Mouse (Mus musculus) midbrain, embryonic 12.5 days (tissue): ENCODE results near the gene Rnasek. TPM values are rescaled to one million over a fixed set of nuclear protein-coding genes. Genes with fewer than 3 reads are reported as not detected.

ENCODE experiments used
- ATAC-seq: fragments of 200-750 bp; cut with Nextera tagmentation; 2 replicates; pipeline ENCODE4 v1.8.0; 2017; ENCODE audit warnings: low read depth, moderate TSS enrichment, moderate library complexity; ENCODE audit not compliant: low FRiP score
- H3K27ac ChIP-seq: fragments of 300-500 bp; sonication (generic); replicated peaks from 2 replicates; pipeline ENCODE4 v1.5.1; 2016; ENCODE audit warnings: mild to moderate bottlenecking
- H3K27me3 ChIP-seq: fragments of 300-500 bp; sonication (generic); 2 replicates; pipeline ENCODE4 v1.6.1; 2016; ENCODE audit warnings: mild to moderate bottlenecking
- H3K36me3 ChIP-seq: fragments of 300-500 bp; sonication (generic); 2 replicates; pipeline ENCODE4 v1.6.1; 2016
- H3K4me1 ChIP-seq: fragments of 300-500 bp; sonication (generic); 2 replicates; pipeline ENCODE4 v1.6.1; 2016
- H3K4me2 ChIP-seq: fragments of 300-500 bp; sonication (generic); replicated peaks from 2 replicates; pipeline ENCODE4 v1.6.1; 2016; ENCODE audit warnings: mild to moderate bottlenecking, moderate library complexity
- H3K4me3 ChIP-seq: fragments of 300-500 bp; sonication (generic); 2 replicates; pipeline ENCODE4 v1.5.1; 2016; ENCODE audit warnings: mild to moderate bottlenecking
- H3K9ac ChIP-seq: fragments of 300-500 bp; sonication (generic); replicated peaks from 2 replicates; pipeline ENCODE4 v1.6.1; 2016; ENCODE audit warnings: mild to moderate bottlenecking, moderate library complexity
- H3K9me3 ChIP-seq: fragments of 300-500 bp; sonication (generic); 2 replicates; pipeline ENCODE4 v1.6.1; 2016; ENCODE audit warnings: mild to moderate bottlenecking
- WGBS: fragments of 180-500 bp; shearing (Covaris S2); methylation state at CpG from one replicate; pipeline ENCODE4 v1.1.7; 2016; 5-methylcytosine and 5-hydroxymethylcytosine counted together
- polyA plus RNA-seq: library from polyadenylated mRNA; unstranded; fragments of >200 nt; fragmentation: Nextera tagmentation; extraction: Ambion mirVana; gene quantifications from 2 replicates; pipeline ENCODE4 v1.2.1, GENCODE M21; 2016

Gene Rnasek
- polyA plus RNA-seq, result 172 and 188 TPM in 2 replicates

DNA sequence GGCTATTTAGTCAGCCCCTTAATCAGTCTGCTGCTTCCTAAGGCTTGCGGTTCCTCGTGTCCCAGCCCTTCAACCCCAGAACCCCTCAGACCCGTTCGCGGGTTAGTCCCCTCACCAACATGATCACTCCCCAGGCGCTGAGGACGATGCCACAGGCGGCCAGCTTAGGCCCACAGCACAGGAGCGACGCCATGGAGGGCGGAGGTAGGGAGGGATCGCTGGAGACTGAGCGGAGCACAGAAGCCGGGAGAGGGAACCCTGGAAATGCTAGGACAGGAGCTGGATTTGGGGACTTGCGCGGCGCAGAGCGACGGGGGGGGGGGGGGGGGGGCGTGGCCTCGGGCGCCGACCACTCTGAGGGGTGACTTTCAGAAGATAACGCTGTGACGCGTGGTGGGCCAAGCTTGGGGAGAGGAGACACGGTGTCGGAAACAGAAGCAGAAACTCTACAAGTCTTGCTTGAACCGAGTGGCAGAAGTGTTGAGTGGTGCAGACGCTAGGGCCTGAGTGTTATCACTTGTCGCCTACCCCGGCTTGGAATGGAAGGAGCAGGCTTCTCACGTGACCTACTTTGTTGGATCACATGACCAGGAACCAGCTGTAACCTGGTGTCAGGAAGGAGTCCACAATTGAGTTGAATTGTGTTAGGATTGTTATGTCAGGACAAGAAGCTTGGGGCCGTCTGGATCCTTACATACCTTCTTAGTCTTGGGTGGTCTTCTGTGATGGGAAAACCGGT is at the start of gene Rnasek, which contains the start of gene Gm21988:
Gene Rnasek, minus strand, starts transcription at position 302 of the 739 bp plus-strand sequence.
Gene Gm21988, minus strand, starts transcription at position 290 of the 739 bp plus-strand sequence.
- peaks cover 32% of the 10 kb centered on the region for H3K4me1 ChIP-seq
- H3K9ac ChIP-seq, result peak within 1 kb of the TSS; percentile 86
- peak within 1 kb of the TSS; percentile 87 for H3K4me3 ChIP-seq
- H3K36me3 ChIP-seq, result peaks cover 13% of the 10 kb centered on the region
- no peaks in the 10 kb centered on the region for H3K9me3 ChIP-seq
- ATAC-seq, result peak; percentile 38
- peak within 1 kb of the TSS; percentile 98 for H3K4me2 ChIP-seq
- WGBS, result under 1% methylated on average over 30 of the region's 35 CpGs
- no peaks in the 10 kb centered on the region for H3K27me3 ChIP-seq
- peak within 1 kb of the TSS; percentile 92 for H3K27ac ChIP-seq

GRCm38 (mm10) chr11:70289236-70289635 is 49.6 kb upstream of the Rnasek start:
- H3K4me1 ChIP-seq, result no peaks in the 10 kb centered on the region
- no peaks in the 10 kb centered on the region for H3K27me3 ChIP-seq
- no peak overlapping the region for H3K9ac ChIP-seq
- no peak for ATAC-seq
- H3K9me3 ChIP-seq, result no peaks in the 10 kb centered on the region
- WGBS, result 35% methylated on average over 6 of the region's 6 CpGs
- H3K4me2 ChIP-seq, result no peak overlapping the region
- H3K4me3 ChIP-seq, result no peak overlapping the region
- no peak overlapping the region for H3K27ac ChIP-seq
- H3K36me3 ChIP-seq, result no peaks in the 10 kb centered on the region

DNA sequence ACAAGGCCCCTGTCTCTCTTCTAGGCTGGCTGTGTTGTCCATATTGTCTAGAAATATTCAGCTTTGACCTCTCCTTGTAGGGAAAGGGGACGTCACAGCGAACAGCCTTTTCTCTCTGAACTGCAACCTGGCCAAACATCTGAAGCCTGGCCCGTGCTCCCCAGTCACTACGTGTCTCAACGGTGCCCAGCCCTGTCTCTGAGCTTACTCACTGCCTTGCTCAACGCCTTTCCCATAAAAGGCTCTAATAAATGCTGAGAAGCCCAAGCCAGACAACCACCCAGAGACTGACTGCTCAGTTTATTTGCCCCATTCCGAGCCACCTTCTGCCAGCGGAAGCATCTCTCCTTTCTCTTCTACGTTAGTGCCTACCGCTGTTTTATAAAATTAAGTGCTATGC is 48.5 kb upstream of the Rnasek start:
- H3K9ac ChIP-seq, result no peak overlapping the region
- H3K4me1 ChIP-seq, result no peaks in the 10 kb centered on the region
- H3K9me3 ChIP-seq, result no peaks in the 10 kb centered on the region
- no peaks in the 10 kb centered on the region for H3K36me3 ChIP-seq
- no peak overlapping the region for H3K4me2 ChIP-seq
- WGBS, result 91% methylated on average over 10 of the region's 10 CpGs
- H3K4me3 ChIP-seq, result no peak overlapping the region
- H3K27ac ChIP-seq, result no peak overlapping the region
- no peaks in the 10 kb centered on the region for H3K27me3 ChIP-seq
- ATAC-seq, result no peak

DNA sequence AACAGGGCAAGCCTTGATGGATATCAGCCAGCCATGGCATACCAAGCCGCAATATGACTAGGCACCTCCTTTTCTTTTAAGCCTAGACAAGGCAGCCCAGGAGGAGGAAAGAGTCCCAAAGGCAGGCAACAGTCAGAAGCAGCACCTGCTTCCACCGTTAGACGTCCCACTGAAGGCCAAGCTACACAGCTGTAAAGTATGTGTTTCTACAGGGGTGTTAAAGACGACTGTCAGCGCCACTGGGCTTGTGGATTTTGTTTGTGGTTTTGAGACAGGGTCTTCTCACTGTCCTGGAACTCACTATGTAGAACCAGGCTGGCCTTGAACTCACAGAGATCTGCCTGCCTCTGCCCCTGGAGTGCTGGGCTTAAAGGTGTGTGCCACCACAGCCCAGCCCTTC is 46.0 kb upstream of the Rnasek start:
- no peak overlapping the region for H3K9ac ChIP-seq
- no peak overlapping the region for H3K4me3 ChIP-seq
- ATAC-seq, result no peak
- no peak overlapping the region for H3K27ac ChIP-seq
- no peaks in the 10 kb centered on the region for H3K9me3 ChIP-seq
- H3K4me2 ChIP-seq, result no peak overlapping the region
- no peaks in the 10 kb centered on the region for H3K36me3 ChIP-seq
- H3K27me3 ChIP-seq, result no peaks in the 10 kb centered on the region
- H3K4me1 ChIP-seq, result no peaks in the 10 kb centered on the region
- WGBS, result 86% methylated on average over 5 of the region's 5 CpGs

GRCm38 (mm10) chr11:70284757-70285156 is 45.1 kb upstream of the Rnasek start:
- Histone ChIP-seq H3K4me1 (no peaks in the 10 kb centered on the region), H3K4me2 (no peak overlapping the region), H3K36me3 (no peaks in the 10 kb centered on the region), H3K9ac (no peak overlapping the region), H3K27ac (no peak overlapping the region), H3K9me3 (no peaks in the 10 kb centered on the region), H3K4me3 (no peak overlapping the region), H3K27me3 (no peaks in the 10 kb centered on the region)
- ATAC-seq, result no peak
- WGBS, result 85% methylated on average over 3 of the region's 3 CpGs

GRCm38 (mm10) chr11:70283666-70284065 is 44.0 kb upstream of the Rnasek start:
- Histone ChIP-seq H3K9me3 (no peaks in the 10 kb centered on the region), H3K27ac (no peak overlapping the region)

DNA sequence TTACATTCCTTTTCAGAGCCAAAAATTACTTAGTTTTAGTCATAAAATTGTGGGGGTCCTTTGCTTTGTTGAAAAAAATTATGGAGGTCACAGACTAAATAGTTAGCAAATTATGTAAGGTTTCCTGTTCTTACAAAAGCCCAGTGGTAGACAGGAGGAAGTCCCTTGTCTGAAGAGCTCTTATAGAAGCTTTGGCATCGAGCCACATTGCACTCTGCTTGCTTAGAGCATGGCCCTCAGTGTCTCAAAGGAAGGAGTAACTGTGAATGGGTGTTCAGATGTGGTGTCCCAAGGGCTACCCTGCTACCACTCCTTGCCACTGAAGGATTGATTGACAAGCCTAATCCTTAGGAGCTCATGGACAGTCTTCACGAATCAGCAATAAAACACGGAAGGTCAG is 40.8 kb upstream of the Rnasek start:
- no peak overlapping the region for H3K4me2 ChIP-seq
- no peak overlapping the region for H3K27ac ChIP-seq
- H3K9ac ChIP-seq, result no peak overlapping the region
- H3K27me3 ChIP-seq, result no peaks in the 10 kb centered on the region
- 70% methylated on average over 3 of the region's 3 CpGs for WGBS
- H3K4me1 ChIP-seq, result no peaks in the 10 kb centered on the region
- H3K9me3 ChIP-seq, result no peaks in the 10 kb centered on the region
- no peaks in the 10 kb centered on the region for H3K36me3 ChIP-seq
- no peak overlapping the region for H3K4me3 ChIP-seq
- no peak for ATAC-seq

More at GRCm38 (mm10) chr11:70283666-70284065, 44.0 kb upstream of the Rnasek start:
- 82% methylated on average over 4 of the region's 4 CpGs for WGBS
- H3K4me3 ChIP-seq, result no peak overlapping the region
- H3K4me1 ChIP-seq, result no peaks in the 10 kb centered on the region
- no peak overlapping the region for H3K4me2 ChIP-seq
- H3K9ac ChIP-seq, result no peak overlapping the region
- ATAC-seq, result no peak
- H3K27me3 ChIP-seq, result no peaks in the 10 kb centered on the region
- H3K36me3 ChIP-seq, result no peaks in the 10 kb centered on the region

DNA sequence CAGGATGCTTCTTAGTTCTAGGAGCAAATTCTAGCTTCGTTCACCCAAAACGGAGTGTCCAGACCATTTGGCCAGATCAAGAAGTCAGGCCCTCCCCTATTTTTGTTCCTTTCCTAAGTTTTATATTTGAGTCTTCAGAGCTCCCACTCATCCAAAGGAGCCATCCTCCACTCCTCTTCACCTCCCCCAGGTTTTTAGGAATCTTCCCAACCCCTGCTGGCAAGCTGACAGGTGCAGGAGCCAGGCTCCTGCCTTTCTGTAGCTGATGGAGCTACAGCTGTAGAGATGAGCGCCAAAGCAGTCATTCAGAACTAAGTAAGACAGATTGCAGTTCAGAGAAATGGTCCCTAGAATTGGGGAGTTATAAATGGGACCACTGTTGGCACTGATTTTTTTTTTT is 39.3 kb upstream of the Rnasek start:
- Histone ChIP-seq H3K27ac (no peak overlapping the region), H3K27me3 (no peaks in the 10 kb centered on the region), H3K4me3 (no peak overlapping the region), H3K4me2 (no peak overlapping the region), H3K9ac (no peak overlapping the region), H3K4me1 (no peaks in the 10 kb centered on the region), H3K9me3 (no peaks in the 10 kb centered on the region), H3K36me3 (no peaks in the 10 kb centered on the region)
- WGBS, result 86% methylated on average over 3 of the region's 3 CpGs
- no peak for ATAC-seq

DNA sequence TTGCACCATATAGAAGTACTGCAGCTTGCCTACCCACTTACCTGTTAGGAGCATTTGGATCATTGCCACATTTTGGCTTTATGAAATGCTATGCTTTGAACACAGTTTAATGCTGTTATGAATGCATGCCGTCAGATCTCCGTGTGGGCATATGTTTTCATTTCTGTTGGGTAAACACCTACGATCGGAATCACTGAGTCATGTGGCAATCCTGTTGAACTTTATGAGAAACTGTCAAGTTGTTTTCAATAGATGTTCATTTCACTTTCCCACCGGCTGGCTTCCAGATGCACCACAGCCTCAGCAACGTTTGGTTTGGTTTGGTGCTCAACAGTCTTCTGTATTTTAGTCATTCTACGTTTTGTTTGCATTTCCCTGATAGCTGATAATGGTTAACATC is 32.0 kb upstream of the Rnasek start:
- Histone ChIP-seq H3K36me3 (no peaks in the 10 kb centered on the region), H3K27ac (no peak overlapping the region), H3K4me1 (no peaks in the 10 kb centered on the region), H3K9ac (no peak overlapping the region), H3K4me2 (no peak overlapping the region), H3K9me3 (no peaks in the 10 kb centered on the region), H3K27me3 (peaks cover 2% of the 10 kb centered on the region; the same call in 1 of the 2 replicates), H3K4me3 (no peak overlapping the region)
- WGBS, result 84% methylated on average over 7 of the region's 7 CpGs
- no peak for ATAC-seq

DNA sequence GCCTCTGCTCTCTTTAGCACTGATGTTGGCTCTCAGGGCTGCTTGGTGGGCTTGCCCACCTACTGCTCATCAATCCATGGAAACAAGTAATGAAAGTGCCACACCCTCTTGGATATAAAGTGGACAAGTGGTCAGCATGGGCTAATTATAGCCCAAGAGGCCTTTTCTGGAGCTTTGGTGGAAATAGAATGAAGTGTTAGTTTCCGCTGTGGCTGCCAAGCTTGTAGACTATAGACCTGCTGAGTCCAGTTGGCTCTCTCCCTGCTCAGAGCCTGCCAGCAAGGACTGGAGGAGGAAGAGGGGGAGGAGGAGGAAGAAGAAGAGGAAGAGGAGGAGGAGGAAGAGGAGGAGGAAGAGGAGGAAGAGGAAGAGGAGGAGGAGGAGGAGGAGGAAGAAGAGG is 26.8 kb upstream of the Rnasek start:
- peaks cover 10% of the 10 kb centered on the region for H3K27me3 ChIP-seq
- no peak overlapping the region for H3K4me2 ChIP-seq
- no peak overlapping the region for H3K9ac ChIP-seq
- H3K36me3 ChIP-seq, result no peaks in the 10 kb centered on the region
- no peaks in the 10 kb centered on the region for H3K4me1 ChIP-seq
- WGBS, result 96% methylated on average over 1 of the region's 1 CpGs
- H3K4me3 ChIP-seq, result no peak overlapping the region
- H3K27ac ChIP-seq, result no peak overlapping the region
- H3K9me3 ChIP-seq, result no peaks in the 10 kb centered on the region
- ATAC-seq, result no peak

- Histone ChIP-seq H3K4me1 (no peaks in the 10 kb centered on the region), H3K36me3 (no peaks in the 10 kb centered on the region), H3K9me3 (no peaks in the 10 kb centered on the region), H3K27ac (no peak overlapping the region), H3K4me2 (no peak overlapping the region), H3K4me3 (no peak overlapping the region), H3K9ac (no peak overlapping the region), H3K27me3 (peaks cover 10% of the 10 kb centered on the region)
- WGBS, result 78% methylated on average over 4 of the region's 4 CpGs
- ATAC-seq, result no peak
Observed at GRCm38 (mm10) chr11:70265819-70266218, 26.2 kb upstream of the Rnasek start.

GRCm38 (mm10) chr11:70265252-70265651 is 25.6 kb upstream of the Rnasek start:
- WGBS, result 60% methylated on average over 3 of the region's 3 CpGs
- ATAC-seq, result no peak
- no peak overlapping the region for H3K27ac ChIP-seq
- no peak overlapping the region for H3K4me3 ChIP-seq
- H3K36me3 ChIP-seq, result no peaks in the 10 kb centered on the region
- no peaks in the 10 kb centered on the region for H3K9me3 ChIP-seq
- no peak overlapping the region for H3K9ac ChIP-seq
- H3K4me2 ChIP-seq, result no peak overlapping the region
- no peaks in the 10 kb centered on the region for H3K4me1 ChIP-seq
- peaks cover 10% of the 10 kb centered on the region for H3K27me3 ChIP-seq

GRCm38 (mm10) chr11:70259035-70259434 is 19.4 kb upstream of the Rnasek start:
- ATAC-seq, result no peak
- H3K27me3 ChIP-seq, result peaks cover 30% of the 10 kb centered on the region
- 89% methylated on average over 4 of the region's 4 CpGs for WGBS
- no peak overlapping the region for H3K4me3 ChIP-seq
- no peak overlapping the region for H3K27ac ChIP-seq
- no peak overlapping the region for H3K4me2 ChIP-seq
- H3K9me3 ChIP-seq, result no peaks in the 10 kb centered on the region
- no peaks in the 10 kb centered on the region for H3K36me3 ChIP-seq
- peaks cover 6% of the 10 kb centered on the region; the same call in 1 of the 2 replicates for H3K4me1 ChIP-seq
- H3K9ac ChIP-seq, result no peak overlapping the region
